Mouse (Mus musculus) right cerebral cortex, adult 2 months (tissue): ENCODE results near the gene Spint1.

Experiments
- DNase-seq, 2 experiments: peaks; one replicate each; pipeline ENCODE4 v3.0.0; 2021 to 2022; ENCODE audit warnings: low spot score in 2 of 2

Spint1 gene

DNA sequence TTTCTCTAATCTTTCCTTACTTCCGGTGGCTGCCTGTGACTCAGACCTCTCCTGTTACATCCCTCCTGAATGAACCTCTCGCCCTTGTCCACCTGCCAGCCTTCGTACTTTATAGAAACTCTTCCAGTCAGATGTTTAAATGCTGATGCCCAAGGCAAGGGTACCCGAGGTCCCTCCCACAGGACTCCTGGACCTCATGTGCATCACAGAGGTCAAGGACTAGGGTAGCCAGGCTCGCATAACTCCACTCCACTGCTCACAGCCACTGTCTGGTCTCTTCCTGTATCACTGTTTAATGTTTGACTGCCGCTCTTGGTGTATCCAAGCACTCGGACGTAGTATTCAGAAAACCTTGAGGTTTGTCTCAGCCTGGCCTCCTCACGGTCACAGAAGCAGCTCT lies 5.4 kb downstream of the Spint1 start:
- no peak for DNase-seq

DNA sequence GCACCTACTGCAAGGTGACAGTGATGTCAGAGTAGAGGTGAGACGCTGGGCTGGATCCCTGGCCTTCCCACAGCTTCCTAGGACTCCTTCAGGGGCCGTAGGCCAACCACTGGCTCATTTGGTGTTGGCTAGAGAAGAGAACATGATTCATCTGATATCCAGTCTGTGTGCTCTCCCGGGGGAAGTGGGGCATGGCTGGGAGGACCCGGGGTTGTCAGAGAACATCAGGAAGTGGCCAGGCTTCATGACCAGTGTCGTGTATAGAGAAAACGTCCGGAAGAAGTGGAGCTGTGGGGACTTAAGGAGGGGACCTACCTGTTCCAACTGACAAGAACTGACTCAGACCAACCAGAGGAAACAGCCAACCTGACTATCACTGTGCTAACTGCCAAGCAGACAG lies 8.1 kb downstream of the Spint1 start:
- no peak for DNase-seq

DNA sequence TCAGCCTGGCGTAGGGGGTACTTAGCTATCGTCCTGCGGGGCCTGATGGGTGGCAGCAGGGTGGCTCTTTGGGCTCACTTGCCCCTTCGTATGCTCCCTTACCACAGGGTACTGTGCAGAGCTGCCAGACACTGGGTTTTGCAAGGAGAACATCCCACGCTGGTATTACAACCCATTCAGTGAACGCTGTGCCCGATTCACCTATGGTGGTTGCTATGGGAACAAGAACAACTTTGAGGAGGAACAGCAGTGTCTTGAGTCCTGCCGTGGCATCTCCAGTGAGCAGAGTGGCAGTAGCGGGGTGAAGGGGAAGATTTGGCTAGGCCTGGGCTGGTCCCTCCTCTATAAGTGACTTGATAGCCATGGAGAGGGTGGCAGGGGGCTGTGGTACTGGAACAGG lies 10.7 kb downstream of the Spint1 start:
- DNase-seq, result no peak

DNA sequence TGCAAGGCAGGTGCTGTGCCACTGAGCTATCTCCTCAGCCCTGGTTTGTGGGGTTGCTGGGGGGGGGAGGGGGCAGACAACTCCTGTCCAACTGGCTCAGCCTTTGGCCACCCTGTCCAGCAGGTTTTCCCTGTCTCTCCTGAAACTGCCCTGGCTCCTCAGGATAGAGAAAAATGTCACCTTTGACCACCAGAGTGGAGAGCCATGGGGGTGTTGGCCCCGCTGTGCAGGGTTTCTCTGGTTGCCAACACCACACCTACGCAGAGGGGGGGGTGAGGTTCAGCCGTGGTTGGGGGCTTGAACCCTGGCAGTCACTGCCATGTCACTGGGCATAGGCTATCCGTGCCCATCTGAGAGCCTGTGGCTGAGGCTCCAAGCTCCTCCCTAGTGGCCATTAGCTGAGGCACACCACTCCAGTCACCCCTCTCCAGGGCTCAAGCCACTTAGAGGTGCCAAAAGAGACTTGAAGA lies 12.5 kb downstream of the Spint1 start:
- no peak for DNase-seq

DNA sequence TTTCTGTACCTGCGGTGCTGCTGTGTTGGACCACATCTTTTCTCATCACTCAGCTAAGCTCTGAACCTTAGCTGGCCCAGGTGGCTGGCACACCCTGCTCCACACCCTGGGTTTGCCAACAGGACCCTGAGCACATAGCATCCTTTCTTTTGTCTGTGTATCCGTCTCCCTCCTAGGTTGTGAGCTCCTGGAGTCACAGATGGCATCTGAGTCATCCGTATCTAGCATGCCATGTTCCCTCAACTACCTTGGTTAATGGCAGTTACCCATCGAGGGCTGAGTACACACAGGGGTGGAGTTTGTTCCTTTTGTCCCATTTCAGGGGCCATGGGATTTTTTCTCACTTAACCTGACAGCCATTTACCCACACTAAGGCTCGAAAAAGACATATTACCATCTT lies 13.2 kb downstream of the Spint1 start:
- DNase-seq, result no peak

DNA sequence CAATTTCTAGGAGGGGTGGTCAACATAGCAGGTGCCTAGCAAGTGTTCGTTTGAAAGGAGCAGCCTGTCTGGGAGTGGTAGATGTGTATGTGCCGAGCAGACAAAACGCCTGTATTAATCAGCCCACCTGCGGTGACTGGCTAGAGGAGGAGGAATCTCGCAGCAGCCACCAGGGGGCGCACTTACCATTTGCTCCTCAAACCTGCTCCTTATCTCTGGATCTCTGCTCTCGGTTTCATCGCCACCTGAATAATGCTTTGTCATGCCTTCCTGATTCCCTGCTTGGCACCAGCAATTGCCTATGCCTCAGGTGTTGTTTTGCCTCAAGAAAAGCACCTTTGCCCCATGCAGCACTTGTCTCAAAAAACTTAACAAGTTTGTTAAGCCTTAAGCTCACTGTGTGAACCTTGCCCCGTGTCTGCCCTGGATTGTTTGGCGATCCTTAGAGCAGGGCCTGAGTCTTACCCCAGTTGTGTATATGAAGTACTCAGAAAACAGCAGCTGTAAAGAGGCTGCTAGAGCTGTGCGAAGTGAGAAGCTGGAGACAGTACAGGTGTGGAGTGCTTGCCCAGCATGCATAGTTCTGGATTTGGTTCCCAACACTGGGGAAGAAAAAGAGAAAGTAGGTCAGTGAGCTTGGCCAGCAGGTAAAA lies 13.8 kb downstream of the Spint1 start:
- peak; percentile 72 to 83 for DNase-seq

DNA sequence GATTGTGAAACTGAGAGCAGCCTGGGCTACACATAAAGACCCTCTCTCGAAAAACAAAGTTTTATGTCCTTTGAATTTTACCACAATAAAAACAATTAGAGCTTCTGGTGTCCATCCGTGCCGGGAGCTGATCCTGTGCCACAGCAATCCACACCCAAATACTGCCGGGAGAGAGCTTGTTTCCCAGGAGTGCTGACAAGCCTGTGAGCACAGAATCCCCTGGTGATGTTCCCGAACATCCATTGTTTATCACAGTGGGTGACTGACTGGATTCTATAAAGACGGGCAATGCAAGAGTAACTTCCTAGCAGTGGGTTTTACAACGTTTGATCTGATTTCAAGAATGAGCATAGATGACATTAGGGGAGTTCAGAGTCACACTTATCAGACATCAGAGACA lies 17.8 kb downstream of the Spint1 start:
- DNase-seq, result no peak

DNA sequence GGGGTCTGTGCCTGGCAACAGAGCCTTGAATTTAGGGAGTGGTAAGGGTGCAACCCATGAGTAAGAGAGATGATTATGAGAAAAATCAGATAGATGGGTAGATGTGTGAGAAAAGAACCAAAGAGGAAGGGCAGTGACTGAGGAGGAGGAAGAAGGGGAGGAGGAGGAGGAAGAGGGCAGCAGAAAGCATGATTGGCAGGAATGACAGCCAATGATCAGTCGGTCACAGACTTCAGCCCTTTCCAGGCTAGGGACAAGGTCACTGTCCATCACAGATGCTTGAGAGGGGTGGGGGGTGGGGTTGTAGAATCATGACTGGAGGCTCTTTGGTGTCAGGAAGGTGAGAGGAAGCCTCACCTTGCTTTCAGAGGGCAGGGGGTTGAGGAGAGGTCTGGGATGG lies 23.4 kb downstream of the Spint1 start:
- no peak for DNase-seq

DNA sequence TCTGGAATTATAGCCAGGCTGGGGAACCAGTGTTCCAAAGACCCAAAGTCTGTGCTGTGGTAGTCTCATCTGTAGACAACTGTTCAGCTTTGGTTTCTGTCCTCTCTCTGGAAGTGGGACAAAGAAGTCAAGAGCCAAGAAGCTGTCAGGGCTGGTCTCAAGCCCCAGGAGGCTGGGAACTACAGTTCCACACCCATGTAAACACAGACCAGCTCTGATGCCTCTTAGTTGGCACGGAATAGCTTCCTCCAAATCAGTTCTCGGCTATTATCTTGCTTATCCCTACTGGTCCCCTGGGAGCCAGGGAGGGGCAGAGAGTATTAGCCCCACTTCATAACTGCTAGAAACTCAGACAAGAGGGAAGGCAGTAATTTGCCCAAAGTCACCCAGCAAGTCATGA lies 24.2 kb downstream of the Spint1 start:
- no peak for DNase-seq

DNA sequence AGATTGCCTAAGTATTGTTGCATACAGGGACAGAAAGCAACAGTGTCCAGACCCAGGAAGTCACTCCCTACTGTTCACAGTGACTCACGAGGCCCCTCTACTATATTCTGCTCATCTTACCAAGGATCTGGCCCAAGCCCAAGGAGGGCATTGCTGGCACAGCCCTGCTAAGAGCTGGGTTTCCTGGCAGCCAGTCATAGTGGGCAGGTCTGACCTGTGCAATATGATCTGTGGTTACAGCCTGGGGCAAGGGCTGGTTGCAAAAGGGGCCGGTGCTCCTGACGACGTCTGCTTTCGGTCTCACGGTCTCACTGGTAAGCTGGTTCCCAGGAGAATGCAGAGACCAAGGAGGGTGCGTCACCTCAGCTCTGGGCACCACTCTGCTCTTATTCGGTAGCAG lies 25.8 kb downstream of the Spint1 start:
- DNase-seq, result no peak

DNA sequence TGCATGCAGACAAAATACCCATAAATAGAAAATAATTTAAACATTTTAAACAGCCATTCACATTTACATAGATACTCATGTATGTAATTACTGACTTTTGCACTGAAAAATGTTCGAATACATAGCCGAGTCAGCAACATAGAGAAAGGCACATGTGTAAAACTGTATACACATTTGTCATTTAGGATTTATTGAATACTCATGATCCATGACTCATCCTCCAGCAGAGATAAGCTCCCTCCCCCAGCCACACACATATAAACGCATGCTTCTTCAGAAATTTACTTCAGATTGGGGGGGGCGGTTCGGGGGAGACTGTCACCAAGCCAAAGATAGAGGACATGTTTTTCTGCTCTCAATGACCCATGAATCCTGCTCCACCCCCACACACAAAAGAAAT lies 26.7 kb downstream of the Spint1 start:
- DNase-seq, result no peak

DNA sequence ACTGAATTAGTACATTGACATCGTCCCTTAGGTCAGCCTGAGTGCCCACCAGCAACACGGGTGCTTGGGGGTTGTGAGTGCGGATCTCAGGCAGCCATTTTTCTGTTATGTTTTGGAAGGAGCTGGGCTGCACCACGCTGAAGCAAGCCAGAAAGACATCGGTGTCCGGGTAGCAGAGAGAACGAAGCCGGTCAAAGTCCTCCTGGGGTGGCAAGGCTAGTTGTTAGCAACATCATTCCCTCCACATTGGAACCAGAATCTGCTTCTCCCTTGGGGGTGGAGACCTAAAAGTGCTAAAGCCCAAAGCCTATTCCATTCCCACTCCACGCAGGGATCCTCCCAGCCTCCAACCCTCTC lies 33.1 kb downstream of the Spint1 start:
- DNase-seq, result no peak

DNA sequence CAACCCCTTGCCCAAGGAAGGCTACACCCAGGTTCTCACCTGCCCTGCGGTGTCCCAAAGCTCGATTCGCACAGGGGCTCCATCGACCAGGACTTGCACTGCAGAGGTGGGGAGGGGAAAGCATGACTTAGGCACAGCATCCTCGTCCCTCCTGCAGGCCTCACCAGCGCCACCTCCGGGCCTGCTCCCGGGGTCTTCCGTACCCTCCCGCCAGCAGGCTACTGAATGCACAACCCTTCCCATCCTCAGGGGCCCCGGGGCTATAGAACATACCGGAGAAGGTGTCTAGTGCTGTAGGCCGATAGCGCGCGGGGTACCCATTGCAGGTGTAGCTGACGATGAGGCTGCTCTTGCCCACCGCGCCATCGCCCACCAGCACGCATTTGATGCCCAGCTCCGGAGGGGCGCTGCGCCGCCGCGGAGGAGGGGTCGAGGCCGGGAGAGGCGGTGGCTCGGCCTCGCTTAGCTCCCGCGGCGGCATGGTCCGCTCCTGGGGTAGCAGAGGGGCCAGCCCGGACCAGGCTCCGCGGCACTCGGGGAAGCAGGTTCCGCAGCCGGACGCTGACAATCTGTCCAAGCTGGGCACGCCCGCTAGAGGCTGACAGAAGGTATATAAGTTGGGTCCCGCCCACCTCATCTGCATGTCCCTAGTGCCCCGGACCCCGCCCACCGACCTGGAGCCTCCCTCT lies 33.6 kb downstream of the Spint1 start, which contains the start of gene Rhov:
Gene Rhov, minus strand, starts transcription at position 630 of the 689 bp plus-strand sequence.
- DNase-seq, result peak; percentile 67 to 69

DNA sequence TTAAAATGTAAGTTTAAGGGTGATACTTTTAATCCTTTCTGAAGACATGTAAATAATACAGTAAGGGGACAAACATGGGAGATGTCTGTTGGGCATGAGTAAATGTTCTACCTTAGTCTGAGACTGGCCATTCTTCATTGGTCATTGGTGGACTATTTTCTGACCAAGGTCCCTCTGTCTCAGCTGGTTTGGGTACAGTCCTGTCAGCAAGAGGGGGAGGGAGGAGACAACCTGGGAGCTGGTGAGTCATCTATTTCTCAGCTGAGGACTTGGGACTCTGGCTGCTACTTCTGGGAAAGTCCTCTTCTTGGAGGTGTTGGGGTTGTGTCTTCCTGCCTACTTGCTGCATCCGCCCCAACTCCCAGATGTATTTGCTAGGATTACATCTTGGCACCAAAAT lies 37.0 kb downstream of the Spint1 start:
- DNase-seq, result no peak

DNA sequence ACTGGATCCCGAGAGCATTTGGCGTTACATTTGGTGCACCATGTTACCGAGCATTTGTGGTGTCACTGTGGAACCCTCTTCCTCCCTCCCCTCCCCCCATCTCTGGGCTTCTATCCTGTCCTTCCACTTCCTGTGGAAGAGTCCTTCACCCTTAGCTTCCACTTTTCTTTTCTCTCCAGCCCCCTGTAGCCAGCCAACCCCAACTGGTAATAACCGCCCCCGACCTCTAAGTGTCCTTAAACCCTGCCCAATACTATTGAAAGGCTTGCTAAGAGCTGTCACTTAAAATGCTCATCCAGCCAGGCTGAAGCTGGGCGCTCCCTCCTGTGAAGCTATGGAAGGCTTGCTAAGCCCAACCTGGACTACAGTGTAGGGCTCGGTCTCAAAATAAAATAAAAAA lies 39.8 kb downstream of the Spint1 start:
- DNase-seq, result no peak

DNA sequence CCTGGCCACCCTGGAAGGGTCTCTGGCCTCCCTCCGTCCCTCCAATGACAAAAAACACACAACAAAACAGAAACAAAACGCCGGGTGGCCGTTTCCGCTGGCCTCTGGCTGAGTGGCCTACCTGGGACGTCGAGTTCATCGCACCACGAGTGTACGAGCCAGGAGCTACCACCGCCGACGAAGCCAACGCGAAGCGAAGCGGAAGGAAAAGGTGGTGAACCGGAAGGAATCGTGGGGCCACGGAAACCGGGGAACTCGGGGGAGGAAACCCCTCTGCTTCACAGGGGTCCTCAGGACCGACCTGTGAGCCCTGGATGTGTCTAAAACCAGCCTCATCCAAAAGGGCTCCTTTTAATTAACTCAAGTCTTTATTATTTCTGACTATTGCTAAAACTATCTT lies 40.6 kb downstream of the Spint1 start:
- DNase-seq, result no peak

DNA sequence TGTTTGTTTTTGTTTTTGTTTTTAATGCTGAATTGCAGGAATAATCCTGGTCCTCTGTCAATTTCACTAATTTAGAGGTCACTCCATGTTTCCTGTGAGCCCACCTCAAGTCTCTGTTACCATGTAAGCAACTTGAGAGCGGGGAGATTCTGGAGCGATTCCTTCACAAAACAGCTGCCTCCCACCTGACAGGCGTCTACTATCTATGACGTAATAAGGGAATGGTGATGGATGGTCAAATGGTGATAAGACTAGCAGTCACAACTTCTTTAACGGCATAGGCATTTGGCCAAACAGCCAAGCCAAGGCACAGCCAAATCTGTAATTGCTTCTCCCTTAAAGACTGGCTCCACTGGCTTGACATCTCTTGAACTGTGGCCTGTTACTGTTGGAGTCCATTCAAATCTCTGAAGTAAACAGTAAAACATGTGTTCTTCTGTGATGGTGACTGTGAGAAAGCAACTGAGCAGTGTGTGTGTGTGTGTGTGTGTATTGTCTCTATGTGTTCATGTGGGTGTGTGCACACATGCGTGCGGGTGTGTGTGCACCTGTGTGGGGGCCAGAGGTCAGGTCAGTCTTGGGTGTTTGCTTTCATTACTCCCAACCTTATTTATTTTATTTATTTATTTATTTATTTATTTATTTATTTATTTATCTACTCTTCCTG lies 44.9 kb downstream of the Spint1 start:
- no peak for DNase-seq

DNA sequence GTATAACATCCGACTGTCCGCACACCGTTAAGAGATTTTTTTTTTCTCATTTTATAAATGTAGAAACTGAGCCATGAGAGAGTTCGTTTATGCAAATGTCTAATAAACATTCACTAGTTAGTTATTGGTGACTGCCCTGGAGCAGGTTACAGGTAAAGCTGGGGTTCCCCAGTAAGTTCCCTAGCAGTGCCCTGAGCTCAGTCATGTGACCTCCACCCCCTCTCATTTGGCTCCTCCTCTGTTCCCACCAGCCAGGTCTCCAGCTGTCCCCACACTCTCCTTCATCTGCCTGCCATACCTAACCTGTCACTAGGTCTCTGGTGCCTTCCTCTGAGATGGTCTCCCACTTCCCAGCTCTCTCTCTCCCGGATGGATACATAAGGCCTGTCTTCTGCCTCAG lies 50.2 kb downstream of the Spint1 start:
- no peak for DNase-seq

DNA sequence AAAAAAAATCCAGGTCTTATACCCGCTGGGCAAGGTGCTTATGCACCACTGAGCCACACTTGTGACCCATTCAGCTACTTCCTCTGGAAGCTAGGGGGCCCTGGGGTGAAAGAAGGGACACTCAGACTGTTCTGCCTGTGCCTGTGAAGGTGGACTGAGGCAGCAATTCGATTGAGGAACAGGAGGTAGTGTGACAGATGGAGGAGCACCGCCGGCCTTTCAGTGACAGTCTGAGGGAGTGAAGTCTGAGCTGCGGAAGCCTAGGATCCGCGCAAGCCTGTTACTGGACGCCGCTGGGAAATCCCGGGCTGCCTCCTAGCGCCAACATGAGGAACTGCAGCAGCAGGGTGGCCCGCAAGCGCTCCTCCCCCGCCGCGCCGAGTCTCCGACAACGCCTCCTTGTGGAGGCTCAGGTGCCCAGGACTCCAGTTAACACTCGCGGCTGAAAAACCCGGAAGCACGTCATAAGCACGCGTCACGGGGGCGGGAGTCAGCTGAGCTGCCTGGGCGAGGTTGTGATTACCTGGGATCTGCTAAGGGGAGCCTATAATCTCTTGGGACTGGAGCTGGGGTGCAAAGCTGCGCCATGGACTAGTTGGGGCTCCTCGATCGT lies 51.2 kb downstream of the Spint1 start, which contains the start of gene Vps18:
Gene Vps18, plus strand, starts transcription at position 471 of the 613 bp plus-strand sequence.
- peak; percentile 99 to 100 for DNase-seq

DNA sequence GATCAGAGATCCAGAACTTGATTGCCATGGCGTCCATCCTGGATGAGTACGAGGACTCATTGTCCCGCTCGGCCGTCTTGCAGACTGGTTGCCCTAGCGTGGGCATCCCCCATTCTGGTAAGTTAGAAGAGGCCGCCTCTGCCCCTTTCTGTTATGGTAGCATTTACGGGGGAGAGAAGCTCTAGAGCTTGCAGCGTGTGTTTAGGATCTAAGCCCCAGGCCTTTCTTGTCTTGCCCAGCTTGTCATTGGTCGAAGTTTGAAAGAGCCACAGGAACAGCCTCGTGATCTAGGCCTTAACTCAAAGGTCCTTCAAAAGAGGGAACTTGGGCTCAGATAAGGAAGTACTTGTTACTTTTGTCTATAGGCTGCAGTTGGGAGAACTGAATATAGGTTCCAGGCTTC lies 51.9 kb downstream of the Spint1 start:
- peak in 1 of 2 experiments; percentile 29 for DNase-seq

DNA sequence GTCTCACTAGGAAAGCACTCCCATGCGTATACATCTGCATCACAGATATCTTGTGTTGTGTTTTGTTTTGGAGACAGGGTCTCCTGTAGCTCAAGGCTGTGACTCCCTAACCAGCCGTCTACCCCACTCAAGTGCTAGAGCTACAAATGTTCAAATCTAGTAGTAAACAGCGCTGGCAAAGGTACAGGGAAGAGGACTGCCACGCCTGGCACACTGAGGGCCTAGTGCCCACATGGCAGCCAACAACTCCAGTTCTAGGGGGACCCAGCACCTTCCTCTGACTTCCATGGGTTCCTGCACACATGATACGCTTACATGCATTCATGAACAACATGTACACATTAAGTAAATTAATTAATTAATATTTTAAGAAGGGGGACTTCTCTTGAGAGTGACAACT lies 55.1 kb downstream of the Spint1 start:
- no peak for DNase-seq

DNA sequence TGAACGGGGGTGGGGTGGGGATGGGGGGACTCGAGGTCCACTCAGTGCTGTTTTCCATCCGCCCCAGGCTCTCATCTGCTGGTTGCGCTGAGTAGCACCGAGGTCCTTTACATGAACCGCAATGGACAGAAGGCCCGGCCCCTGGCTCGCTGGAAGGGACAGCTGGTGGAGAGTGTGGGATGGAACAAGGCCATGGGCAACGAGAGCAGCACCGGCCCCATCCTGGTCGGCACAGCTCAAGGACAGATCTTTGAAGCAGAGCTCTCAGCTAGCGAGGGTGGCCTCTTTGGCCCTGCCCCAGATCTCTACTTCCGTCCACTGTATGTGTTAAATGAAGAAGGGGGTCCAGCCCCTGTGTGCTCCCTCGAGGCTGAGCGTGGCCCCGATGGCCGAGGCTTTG lies 55.7 kb downstream of the Spint1 start:
- DNase-seq, result no peak

DNA sequence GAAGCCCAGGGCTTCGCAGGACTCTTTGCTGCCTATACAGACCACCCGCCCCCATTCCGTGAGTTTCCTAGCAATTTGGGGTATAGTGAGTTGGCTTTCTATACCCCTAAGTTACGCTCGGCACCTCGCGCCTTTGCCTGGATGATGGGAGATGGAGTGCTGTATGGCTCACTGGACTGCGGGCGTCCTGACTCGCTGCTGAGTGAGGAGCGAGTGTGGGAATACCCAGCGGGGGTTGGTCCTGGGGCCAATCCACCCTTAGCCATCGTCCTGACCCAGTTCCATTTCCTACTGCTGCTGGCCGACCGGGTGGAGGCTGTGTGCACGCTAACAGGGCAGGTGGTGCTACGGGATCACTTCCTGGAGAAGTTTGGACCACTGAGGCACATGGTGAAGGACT lies 56.1 kb downstream of the Spint1 start:
- no peak for DNase-seq
